In genomic region chr7:90084531-90084930, GRCm38 (mm10) we compare ENCODE assay signal across 16 mouse cellular contexts. TPM values are rescaled to one million over a fixed set of nuclear protein-coding genes. Genes with fewer than 3 reads are reported as not detected.
DNase-seq lines count a peak whose midpoint lies in the region; ATAC-seq lines count a peak whose summit lies in the region.
"Had no signal": no experiment of that assay in that cellular context is flagged by ENCODE, and none has a peak within 500 bp of the region (broad histone marks: within the 10 kb centered on the region; RNA-seq: fewer than 3 reads in every experiment).

No protein-coding gene starts in this region.

- ATAC-seq in liver, embryonic 13.5 days (ENCODE audit: low read depth): no peak
- no peak for ATAC-seq in liver, embryonic 16.5 days (ENCODE audit: low read depth)
- ATAC-seq: forebrain, embryonic 14.5 days; intestine, postnatal 0 days had no signal

- H3K36me3 ChIP-seq in liver, embryonic 13.5 days: no peaks in the 10 kb centered on the region
- H3K36me3 ChIP-seq in liver, embryonic 16.5 days (ENCODE audit: control insufficient read depth, insufficient read depth): no peaks in the 10 kb centered on the region
- H3K36me3 ChIP-seq: hindbrain, embryonic 15.5 days; midbrain, embryonic 12.5 days had no signal

- DNase-seq in gastrocnemius, postnatal 25 days: peak; percentile 38
- no peak for DNase-seq in gastrocnemius, postnatal 4 days (ENCODE audit: low spot score in 2 of 2)
- no peak for DNase-seq in liver, embryonic 13.5 days
- no peak for DNase-seq in liver
- DNase-seq in Muller cell, postnatal 12 days (ENCODE audit: inconsistent ontology term): peak; percentile 77
- no peak for DNase-seq in ovary, postnatal 36 days (ENCODE audit: low spot score)
- DNase-seq: adrenal gland, postnatal 36 days; cerebellum, adult 2 months; heart, postnatal 4 days; right cerebral cortex, postnatal 4 days had no signal

- H3K4me3 ChIP-seq in liver, embryonic 13.5 days (replicated peaks): no peak overlapping the region
- no peak overlapping the region for H3K4me3 ChIP-seq in liver, embryonic 16.5 days (ENCODE audit: low read depth, low read length)
- H3K4me3 ChIP-seq: hindbrain, embryonic 15.5 days; midbrain, embryonic 12.5 days had no signal

- H3K4me1 ChIP-seq in liver, embryonic 13.5 days (replicated peaks): peaks cover 61% of the 10 kb centered on the region
- H3K4me1 ChIP-seq in liver, embryonic 16.5 days (ENCODE audit: control insufficient read depth, low read depth, low read length): peaks cover 48% of the 10 kb centered on the region
- H3K4me1 ChIP-seq: hindbrain, embryonic 15.5 days; midbrain, embryonic 12.5 days had no signal

- no peak overlapping the region for H3K9ac ChIP-seq in liver, embryonic 13.5 days
- H3K9ac ChIP-seq in liver, embryonic 16.5 days (ENCODE audit: low read depth, low read length): no peak overlapping the region
- H3K9ac ChIP-seq: hindbrain, embryonic 15.5 days; midbrain, embryonic 12.5 days had no signal

- H3K27me3 ChIP-seq in liver, embryonic 13.5 days: no peaks in the 10 kb centered on the region
- no peaks in the 10 kb centered on the region for H3K27me3 ChIP-seq in liver, embryonic 16.5 days (ENCODE audit: control insufficient read depth, insufficient read depth, low read depth, low read length)
- H3K27me3 ChIP-seq: CH12.LX; hindbrain, embryonic 15.5 days; midbrain, embryonic 12.5 days had no signal

- no peaks in the 10 kb centered on the region for H3K9me3 ChIP-seq in liver, embryonic 13.5 days (replicated peaks)
- no peaks in the 10 kb centered on the region for H3K9me3 ChIP-seq in liver, embryonic 16.5 days (replicated peaks; ENCODE audit: control insufficient read depth, low read length)
- H3K9me3 ChIP-seq: hindbrain, embryonic 15.5 days; midbrain, embryonic 12.5 days had no signal

- H3K4me2 ChIP-seq in liver, embryonic 13.5 days: no peak overlapping the region
- no peak overlapping the region for H3K4me2 ChIP-seq in liver, embryonic 16.5 days (ENCODE audit: low read depth, low read length)
- H3K4me2 ChIP-seq: hindbrain, embryonic 15.5 days; midbrain, embryonic 12.5 days had no signal

- peak overlapping the region; percentile 96 for H3K27ac ChIP-seq in liver, embryonic 13.5 days
- H3K27ac ChIP-seq in liver, embryonic 16.5 days (ENCODE audit: low read length): peak overlapping the region; percentile 80
- H3K27ac ChIP-seq: hindbrain, embryonic 15.5 days; midbrain, embryonic 12.5 days had no signal

RNA-seq across cellular contexts. Expression of gene Picalm, which starts 45.5 kb away (rescaled TPM):
- total RNA-seq in gastrocnemius, postnatal 25 days (2021): 10 to 100 TPM; 78.3 to 79.6 TPM
- 100 to 1,000 TPM; 168 to 206 TPM for total RNA-seq in gastrocnemius, postnatal 4 days (2021)
- 51.1 and 58.4 TPM in 2 replicates for polyA plus RNA-seq in liver, embryonic 13.5 days (2015; fragmentation: Nextera tagmentation; extraction: Ambion mirVana)
- 43.6 and 49.6 TPM in 2 replicates for polyA plus RNA-seq in liver, embryonic 16.5 days (2015; fragmentation: Nextera tagmentation; extraction: Ambion mirVana)

Comparison
In these comparisons a context has a peak if more than half of its experiments do, and no peak if none do; other contexts are left out.
1. DNase-seq: peak in gastrocnemius, postnatal 25 days (single experiment) and Muller cell, postnatal 12 days (single experiment); none in gastrocnemius, postnatal 4 days (0 of 2), liver, embryonic 13.5 days (single experiment), liver (single experiment) and ovary, postnatal 36 days (single experiment).